Mouse (Mus musculus) neutrophil, adult 5-6 weeks (primary cell): ENCODE results near the gene H1fx. TPM values are rescaled to one million over a fixed set of nuclear protein-coding genes. Genes with fewer than 3 reads are reported as not detected.
"Not testable (repeated sequence)": the region's sequence is repeated elsewhere in the genome, so short reads cannot be mapped to it uniquely, and the experiment has no call there.

ENCODE experiments used
- ATAC-seq: fragments of 151-379, 151-347 bp; 2 replicates; pipeline ENCODE4 v1.8.0; 2017; ENCODE audit warnings: mild to moderate bottlenecking, moderate TSS enrichment; ENCODE audit not compliant: insufficient number of reproducible peaks, poor library complexity, low FRiP score, severe bottlenecking; ENCODE audit errors: extremely low read depth
- total RNA-seq: library from RNA; stranded (forward); fragments of 200-1000 nt; gene quantifications from 2 replicates; pipeline ENCODE4 v1.2.3, GENCODE M21; 2017

Gene H1fx
- total RNA-seq, result not detected in 2 replicates

- ATAC-seq, result no peak
Measured at GRCm38 (mm10) chr6:87981547-87982256, at the start of gene H1fx. Gene H1fx, minus strand, starts transcription at chr6:87981637.

GRCm38 (mm10) chr6:88030432-88030831, 49.0 kb upstream of the H1fx start:
- ATAC-seq, result peak; percentile 63; the same call in 1 of the 2 replicates

GRCm38 (mm10) chr6:88027390-88027789, 46.0 kb upstream of the H1fx start:
- ATAC-seq, result no peak

- no peak for ATAC-seq
Measured at GRCm38 (mm10) chr6:88023316-88023890, 42.0 kb upstream of the H1fx start.

GRCm38 (mm10) chr6:88019154-88019553, 37.7 kb upstream of the H1fx start:
- ATAC-seq, result no peak

GRCm38 (mm10) chr6:88017821-88018220, 36.4 kb upstream of the H1fx start:
- ATAC-seq, result no peak

GRCm38 (mm10) chr6:88015797-88016196, 34.4 kb upstream of the H1fx start:
- no peak for ATAC-seq

- ATAC-seq, result no peak
Measured at GRCm38 (mm10) chr6:88013456-88013855, 32.0 kb upstream of the H1fx start.

GRCm38 (mm10) chr6:88012601-88013000, 31.2 kb upstream of the H1fx start:
- no peak for ATAC-seq

GRCm38 (mm10) chr6:88011106-88011505, 29.7 kb upstream of the H1fx start:
- not testable (repeated sequence) for ATAC-seq

- ATAC-seq, result no peak
Measured at GRCm38 (mm10) chr6:88009209-88009608, 27.8 kb upstream of the H1fx start.

- not testable (repeated sequence) for ATAC-seq
Measured at GRCm38 (mm10) chr6:88004773-88005172, 23.3 kb upstream of the H1fx start.

GRCm38 (mm10) chr6:88003439-88003838, 22.0 kb upstream of the H1fx start:
- ATAC-seq, result no peak

- ATAC-seq, result no peak
Measured at GRCm38 (mm10) chr6:87998358-87998757, 16.9 kb upstream of the H1fx start.

- ATAC-seq, result peak; percentile 68; the same call in 1 of the 2 replicates
Measured at GRCm38 (mm10) chr6:87997706-87998265, 16.3 kb upstream of the H1fx start.

- ATAC-seq, result no peak
Measured at GRCm38 (mm10) chr6:87996606-87997005, 15.2 kb upstream of the H1fx start.

GRCm38 (mm10) chr6:87995519-87995918, 14.1 kb upstream of the H1fx start:
- no peak for ATAC-seq

- ATAC-seq, result no peak
Measured at GRCm38 (mm10) chr6:87993790-87994571, 12.5 kb upstream of the H1fx start.

- peak; percentile 55 for ATAC-seq
Measured at GRCm38 (mm10) chr6:87992733-87993132, 11.3 kb upstream of the H1fx start.

- no peak for ATAC-seq
Measured at GRCm38 (mm10) chr6:87991886-87992285, 10.4 kb upstream of the H1fx start.
